Mouse (Mus musculus): ENCODE measurements around the gene Pros1. TPM values are rescaled to one million over a fixed set of nuclear protein-coding genes. Genes with fewer than 3 reads are reported as not detected.
A peak's percentile ranks its signal among the peaks of the same experiment; 100 is the strongest.

The Pros1 gene
- total RNA-seq, 4 experiments from 2014 or later = 52.5 to 88.6 (median 72.3) TPM

GRCm38 (mm10) chr16:62861455-62861854, 7.3 kb downstream of the Pros1 start:
- DNase-seq = no peak

GRCm38 (mm10) chr16:62872688-62873117, 18.6 kb downstream of the Pros1 start:
- no peak for DNase-seq

DNA sequence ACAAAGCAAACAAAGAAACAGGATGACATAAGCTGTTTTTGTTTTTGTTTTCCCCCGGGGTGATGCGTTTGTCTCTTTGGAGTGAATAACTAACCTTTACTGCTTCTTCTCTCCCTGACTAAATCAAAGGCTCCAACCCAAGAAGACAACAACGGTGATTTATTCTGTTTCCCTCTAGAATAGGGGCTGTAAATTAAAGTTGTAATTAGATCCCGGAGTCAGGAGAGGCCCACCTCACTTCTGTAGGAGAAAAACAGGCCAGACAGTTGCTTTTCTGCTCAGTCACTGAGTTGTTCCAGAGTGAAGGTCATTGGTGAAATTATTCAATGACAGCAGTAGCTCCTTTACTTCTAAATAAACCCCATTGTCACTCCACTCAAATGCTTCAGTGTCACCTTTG, 19.1 kb downstream of the Pros1 start:
- no peak for DNase-seq

- no peak for DNase-seq
Measured at GRCm38 (mm10) chr16:62874065-62874464, 20.0 kb downstream of the Pros1 start.

DNA sequence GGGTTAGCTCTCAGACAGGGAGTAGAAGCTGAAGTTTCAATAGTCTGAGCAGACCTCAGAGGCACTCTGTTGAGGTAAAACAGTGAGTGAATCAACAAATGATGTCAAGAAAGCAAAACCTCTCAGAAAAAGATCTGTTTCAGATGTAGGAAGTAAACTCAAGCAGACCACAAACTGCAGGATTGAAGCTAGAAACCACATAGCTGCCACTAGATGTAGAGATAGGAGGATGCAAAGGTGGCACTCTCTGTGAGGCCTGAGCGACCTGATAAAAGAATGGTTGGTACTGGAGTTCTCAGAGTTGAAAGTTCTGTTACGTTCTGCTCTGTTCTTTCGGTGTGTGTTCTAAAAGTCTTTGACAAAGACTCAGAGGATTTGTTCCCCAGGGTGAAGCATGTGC, 41.7 kb downstream of the Pros1 start:
- DNase-seq = no peak

DNA sequence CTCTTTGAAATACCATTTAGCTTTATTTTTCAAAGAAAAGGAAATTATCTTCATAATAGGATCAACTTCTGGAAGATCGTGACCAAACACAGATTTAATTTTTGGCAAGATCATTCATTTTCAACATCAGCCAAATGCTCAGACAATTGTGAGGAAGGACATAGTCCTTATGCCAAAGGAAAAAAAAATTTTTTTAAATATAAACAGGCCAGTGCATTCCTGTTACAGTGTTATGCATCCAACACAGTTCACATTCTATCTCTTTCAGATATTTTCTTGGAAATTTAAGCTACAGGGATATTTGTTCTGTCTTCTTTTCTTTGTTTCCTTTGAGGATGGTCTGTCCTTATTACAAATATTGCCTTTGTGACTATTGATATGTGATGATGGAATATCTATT, 57.3 kb downstream of the Pros1 start:
- no peak for DNase-seq

- no peak for DNase-seq
Measured at GRCm38 (mm10) chr16:62912246-62912645, 58.1 kb downstream of the Pros1 start.

DNA sequence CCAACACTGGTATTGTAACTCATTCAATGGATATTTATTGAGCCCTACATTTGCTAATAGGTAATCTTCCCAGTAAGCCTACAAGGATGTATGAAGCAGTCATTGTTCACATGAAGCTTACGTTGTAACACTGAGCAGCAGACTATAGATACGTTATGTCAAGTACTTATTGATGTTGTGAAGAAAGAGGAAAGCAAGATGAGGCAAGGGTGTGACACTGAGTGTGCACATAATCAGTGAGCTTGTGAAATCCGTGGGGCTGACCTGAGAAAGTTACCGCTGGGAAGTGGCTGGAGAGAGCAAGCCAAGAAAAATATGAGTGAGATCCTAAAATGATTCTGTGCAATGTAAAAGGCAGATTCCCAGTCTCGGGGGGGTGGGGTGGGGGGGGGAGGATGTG, 61.4 kb downstream of the Pros1 start:
- no peak for DNase-seq

- no peak for DNase-seq
Measured at GRCm38 (mm10) chr16:62922245-62922644, 68.1 kb downstream of the Pros1 start.

GRCm38 (mm10) chr16:62931341-62931740, 77.2 kb downstream of the Pros1 start:
- no peak for DNase-seq

DNA sequence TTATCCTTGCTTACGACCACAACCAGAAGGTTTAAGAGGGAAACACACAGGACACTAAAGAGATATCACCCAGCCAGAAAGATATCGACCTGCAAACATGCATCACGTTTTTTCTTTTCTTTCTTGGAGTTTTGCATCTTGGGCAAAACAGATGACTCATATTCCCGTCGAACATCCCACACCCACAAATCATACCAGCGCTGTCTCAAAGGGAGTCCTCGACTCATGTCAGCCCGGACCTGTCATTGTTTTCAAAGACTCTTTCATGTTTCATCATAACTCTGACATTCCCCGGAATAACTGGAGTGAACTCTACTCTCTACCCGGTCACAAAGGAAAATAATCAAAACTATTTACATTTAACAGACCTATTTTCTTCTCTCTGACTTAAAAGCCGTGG, 82.2 kb downstream of the Pros1 start:
- peak; percentile 40 for DNase-seq

DNA sequence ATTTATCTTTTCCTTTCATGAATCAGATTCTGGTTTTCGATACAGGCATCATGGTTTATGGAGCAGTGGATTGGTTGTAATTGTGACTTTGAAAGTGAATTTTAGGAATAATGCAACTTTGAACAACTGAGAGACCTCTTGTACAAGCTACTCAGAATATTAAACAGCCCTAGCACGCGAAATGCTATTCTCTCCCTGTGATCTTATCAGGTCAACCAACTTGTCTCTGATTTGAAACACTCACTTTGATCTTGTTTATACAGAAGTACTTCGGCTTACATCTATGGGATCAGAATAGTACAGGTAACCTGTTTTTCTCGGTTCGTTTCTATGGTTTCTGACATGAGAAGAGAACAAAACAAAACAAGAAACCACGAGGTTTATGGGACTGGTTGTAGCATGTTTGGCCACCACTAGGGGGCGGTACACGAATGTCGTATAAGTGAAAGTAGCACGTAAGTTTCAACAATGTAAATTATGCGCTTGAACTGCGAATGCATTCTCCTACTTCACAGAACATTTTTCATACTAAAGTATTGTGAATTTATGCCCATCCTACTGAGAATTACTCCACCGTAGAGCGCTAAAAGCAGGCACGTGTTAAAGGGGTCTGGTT, 86.4 kb downstream of the Pros1 start:
- peak; percentile 24 for DNase-seq

GRCm38 (mm10) chr16:62941763-62942162, 87.7 kb downstream of the Pros1 start:
- DNase-seq = no peak

DNA sequence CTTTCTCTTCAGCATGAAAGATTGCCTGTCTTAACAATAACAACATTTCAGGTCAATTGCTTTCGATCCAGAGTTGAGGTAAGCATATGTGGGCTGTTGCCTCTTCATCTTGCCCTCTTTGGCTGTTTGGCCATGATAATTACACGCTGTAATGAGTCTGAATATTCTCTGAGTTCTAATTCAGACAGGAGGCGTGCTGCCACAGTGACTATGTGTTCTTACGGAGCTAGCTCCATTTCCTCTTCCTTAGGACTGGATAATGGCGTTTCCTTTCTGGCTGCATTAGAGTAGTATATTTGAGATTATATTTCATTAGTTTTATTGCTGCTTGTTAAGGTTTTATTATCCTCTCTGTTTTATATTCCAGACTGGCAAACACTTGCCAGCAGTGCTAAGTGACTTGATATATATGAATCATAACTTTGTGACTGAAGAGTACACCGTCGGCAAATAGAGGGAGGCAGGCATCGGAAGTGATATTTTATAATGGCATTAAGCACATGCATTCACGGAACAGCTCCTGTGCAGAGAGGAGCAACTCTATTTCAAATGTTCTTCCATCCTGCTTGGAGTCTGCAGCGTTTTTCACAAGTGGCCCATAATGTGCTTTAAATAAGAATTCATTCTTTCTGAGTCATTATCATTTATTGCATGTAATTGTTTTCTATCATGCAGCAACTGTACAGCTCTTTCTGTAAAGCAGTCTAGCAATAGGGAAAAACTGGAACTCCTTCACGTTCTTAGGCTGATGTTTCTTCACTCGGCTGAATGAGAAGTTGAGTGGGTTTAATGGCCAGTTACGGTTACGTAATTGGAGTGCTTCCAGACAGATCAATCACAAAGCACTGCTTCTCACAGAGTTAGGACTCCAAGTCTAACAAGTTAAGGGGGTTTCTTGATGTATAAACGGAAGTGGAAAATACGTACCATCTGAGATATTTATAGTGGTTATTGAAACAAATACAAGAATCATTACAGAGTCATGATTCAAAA, 88.6 kb downstream of the Pros1 start:
- DNase-seq = no peak

GRCm38 (mm10) chr16:62958485-62958884, 104.4 kb downstream of the Pros1 start:
- DNase-seq = no peak

DNA sequence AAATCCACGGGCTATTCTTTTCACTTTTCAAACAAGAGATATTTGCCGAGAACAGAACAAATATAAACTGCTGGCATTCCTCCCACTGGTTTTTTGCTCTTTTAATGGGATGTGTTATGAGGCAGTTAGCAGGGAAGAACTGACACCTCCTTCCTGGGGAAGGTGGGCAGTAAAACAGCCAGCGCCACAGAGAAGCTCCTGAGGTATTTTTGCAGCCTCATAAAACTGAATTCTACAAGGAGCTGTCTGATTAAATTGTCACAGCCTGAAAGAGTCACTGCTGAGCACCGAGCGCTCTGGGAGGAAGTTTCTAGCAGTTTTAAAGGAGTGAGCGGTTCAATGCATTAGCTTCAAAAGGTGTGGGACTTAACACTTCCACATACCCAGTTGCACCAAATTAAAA, 110.3 kb downstream of the Pros1 start:
- no peak for DNase-seq

DNA sequence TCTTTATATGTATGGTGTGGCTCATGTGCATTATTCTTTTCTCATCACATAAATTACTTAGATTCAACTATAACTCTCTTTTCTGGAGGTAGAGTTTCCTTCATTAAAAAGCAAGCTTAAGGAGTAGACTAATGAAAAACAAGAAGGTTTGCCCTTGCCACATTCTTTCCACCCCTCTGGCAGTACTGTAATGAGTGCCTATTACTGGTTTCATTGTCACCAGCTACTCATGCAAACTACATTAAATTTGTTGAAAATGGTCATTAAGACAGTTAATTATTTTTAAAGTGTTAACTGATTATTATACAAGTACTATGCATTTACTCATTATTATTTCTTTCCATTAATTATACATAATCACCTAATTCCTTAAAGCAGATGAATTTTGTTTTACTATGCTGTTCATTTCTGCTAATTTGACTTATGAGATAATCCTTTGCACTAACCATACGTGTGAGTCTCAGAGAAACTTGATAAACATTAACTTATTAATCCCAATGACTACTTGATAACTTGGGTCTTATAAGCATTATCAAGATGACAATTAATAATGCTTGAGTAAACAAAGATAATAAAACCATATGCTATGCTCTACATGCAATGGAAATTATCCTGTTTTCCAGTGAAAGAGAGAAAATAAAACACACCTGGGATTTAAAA, 117.7 kb downstream of the Pros1 start:
- no peak for DNase-seq

GRCm38 (mm10) chr16:62974926-62975325, 120.8 kb downstream of the Pros1 start:
- peak; percentile 4 for DNase-seq

Small RNA genes lying within 50 kb of the gene (microRNA-seq; reads per million reads assigned to microRNA genes)
- 0 reads per million in 2 experiments for gene Gm25986

Other genes with a start within 250 kb of the Pros1 start
- 10 to 100 TPM; 11.3 to 16.9 (median 14.2) TPM for gene Nsun3, start 67.5 kb upstream of the Pros1 start, total RNA-seq (2022)
- not detected for gene Stx19, start 39.6 kb upstream of the Pros1 start, total RNA-seq (2022)
- 10 to 100 TPM; 11.0 to 17.2 (median 15.6) TPM for gene Arl13b, start 7.3 kb upstream of the Pros1 start, total RNA-seq (2022)